Comparison of ENCODE assay signal across 15 mouse cellular contexts in the genomic region with DNA sequence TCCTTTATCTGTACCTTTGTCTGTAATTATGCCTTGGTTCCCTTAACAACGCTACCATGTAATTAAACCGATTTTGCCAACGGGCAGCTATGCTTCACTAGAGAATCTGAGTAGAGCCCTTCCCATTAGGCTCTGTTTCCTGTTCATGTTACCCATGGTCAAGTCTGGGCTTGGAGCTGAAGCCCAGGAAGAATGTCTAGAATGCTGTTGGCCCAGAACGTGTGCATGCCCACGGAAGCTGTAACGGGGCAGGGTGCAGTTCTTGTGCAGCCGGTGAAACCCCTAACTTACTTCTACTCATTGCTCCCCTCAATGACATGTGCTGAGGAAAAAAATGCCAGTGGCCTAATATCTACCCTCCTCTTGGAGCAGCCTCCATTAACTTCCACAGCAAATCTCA. TPM values are rescaled to one million over a fixed set of nuclear protein-coding genes. Genes with fewer than 3 reads are reported as not detected.
DNase-seq lines count a peak whose midpoint lies in the region; ATAC-seq lines count a peak whose summit lies in the region.
"Had no signal": no experiment of that assay in that cellular context is flagged by ENCODE, and none has a peak within 500 bp of the region (broad histone marks: within the 10 kb centered on the region; RNA-seq: fewer than 3 reads in every experiment).

No protein-coding gene starts in this region.

- no peaks in the 10 kb centered on the region for H3K27me3 ChIP-seq in forebrain, embryonic 11.5 days (ENCODE audit: control insufficient read depth, insufficient read depth, low read length)
- peaks cover 2% of the 10 kb centered on the region for H3K27me3 ChIP-seq in forebrain, embryonic 10.5 days (ENCODE audit: poor library complexity, severe bottlenecking)
- H3K27me3 ChIP-seq in midbrain, embryonic 11.5 days (ENCODE audit: control insufficient read depth, insufficient read depth, low read length): no peaks in the 10 kb centered on the region
- H3K27me3 ChIP-seq in midbrain, embryonic 10.5 days (ENCODE audit: low read depth, poor library complexity, severe bottlenecking): peaks cover 4% of the 10 kb centered on the region; the same call in 1 of the 2 replicates
- no peaks in the 10 kb centered on the region for H3K27me3 ChIP-seq in hindbrain, embryonic 14.5 days (ENCODE audit: control insufficient read depth, insufficient read depth, low read length)
- no peaks in the 10 kb centered on the region for H3K27me3 ChIP-seq in neural tube, embryonic 13.5 days
- H3K27me3 ChIP-seq: stomach, embryonic 15.5 days had no signal

- WGBS in forebrain, embryonic 11.5 days: 87% methylated on average over 7 of the region's 7 CpGs
- 83% methylated on average over 7 of the region's 7 CpGs for WGBS in forebrain, embryonic 10.5 days
- WGBS in midbrain, embryonic 11.5 days: 95% methylated on average over 7 of the region's 7 CpGs
- WGBS in midbrain, embryonic 10.5 days: 91% methylated on average over 7 of the region's 7 CpGs
- 65% methylated on average over 7 of the region's 7 CpGs for WGBS in hindbrain, embryonic 14.5 days
- 78% methylated on average over 7 of the region's 7 CpGs for WGBS in neural tube, embryonic 13.5 days

- no peak for ATAC-seq in forebrain, embryonic 11.5 days (replicated peaks; ENCODE audit: low FRiP score)
- no peak for ATAC-seq in midbrain, embryonic 11.5 days (ENCODE audit: low FRiP score)
- ATAC-seq in hindbrain, embryonic 14.5 days (ENCODE audit: low FRiP score): no peak
- no peak for ATAC-seq in neural tube, embryonic 13.5 days (ENCODE audit: low read depth)

- H3K9ac ChIP-seq in forebrain, embryonic 11.5 days (ENCODE audit: low read length): no peak overlapping the region
- no peak overlapping the region for H3K9ac ChIP-seq in midbrain, embryonic 11.5 days (ENCODE audit: low read length)
- no peak overlapping the region for H3K9ac ChIP-seq in hindbrain, embryonic 14.5 days
- H3K9ac ChIP-seq in neural tube, embryonic 13.5 days: no peak overlapping the region; the same call in 1 of the 2 replicates
- H3K9ac ChIP-seq: stomach, embryonic 15.5 days had no signal

- H3K9me3 ChIP-seq in forebrain, embryonic 11.5 days (ENCODE audit: control insufficient read depth, low read length): peaks cover 3% of the 10 kb centered on the region; the same call in 1 of the 2 replicates
- peaks cover 4% of the 10 kb centered on the region; the same call in 1 of the 2 replicates for H3K9me3 ChIP-seq in forebrain, embryonic 10.5 days
- no peaks in the 10 kb centered on the region for H3K9me3 ChIP-seq in midbrain, embryonic 11.5 days (ENCODE audit: control insufficient read depth, low read length)
- no peaks in the 10 kb centered on the region for H3K9me3 ChIP-seq in midbrain, embryonic 10.5 days (replicated peaks)
- H3K9me3 ChIP-seq in hindbrain, embryonic 14.5 days (ENCODE audit: control insufficient read depth, low read length): no peaks in the 10 kb centered on the region
- H3K9me3 ChIP-seq in neural tube, embryonic 13.5 days: no peaks in the 10 kb centered on the region
- H3K9me3 ChIP-seq: heart, embryonic 10.5 days; stomach, embryonic 15.5 days had no signal

- no peak overlapping the region for H3K27ac ChIP-seq in forebrain, embryonic 11.5 days (ENCODE audit: low read depth, low read length)
- no peak overlapping the region for H3K27ac ChIP-seq in forebrain, embryonic 10.5 days
- H3K27ac ChIP-seq in midbrain, embryonic 11.5 days (ENCODE audit: low read depth, low read length): no peak overlapping the region
- H3K27ac ChIP-seq in midbrain, embryonic 10.5 days (replicated peaks): no peak overlapping the region
- no peak overlapping the region for H3K27ac ChIP-seq in hindbrain, embryonic 14.5 days
- no peak overlapping the region for H3K27ac ChIP-seq in neural tube, embryonic 13.5 days (replicated peaks)
- H3K27ac ChIP-seq: heart, embryonic 10.5 days; left cerebral cortex, adult 2 months; stomach, embryonic 15.5 days had no signal

- 0 out of 2 replicates have a peak overlapping the region, but pooled peaks have one; percentile 9 for H3K4me2 ChIP-seq in forebrain, embryonic 11.5 days (ENCODE audit: low read depth, low read length, severe bottlenecking)
- no peak overlapping the region for H3K4me2 ChIP-seq in midbrain, embryonic 11.5 days
- H3K4me2 ChIP-seq in hindbrain, embryonic 14.5 days (replicated peaks): peak overlapping the region; percentile 84
- H3K4me2 ChIP-seq in neural tube, embryonic 13.5 days: peak overlapping the region; percentile 67
- H3K4me2 ChIP-seq: liver, embryonic 11.5 days; stomach, embryonic 15.5 days had no signal

- DNase-seq in forebrain, embryonic 11.5 days (ENCODE audit: low spot score): no peak
- no peak for DNase-seq in forebrain, embryonic 10.5 days (ENCODE audit: extremely low spot score, low spot score)
- peak; percentile 67 for DNase-seq in midbrain, embryonic 11.5 days (ENCODE audit: low spot score, missing footprints)
- DNase-seq in midbrain, embryonic 10.5 days (ENCODE audit: low spot score): no peak
- DNase-seq in hindbrain, embryonic 14.5 days (ENCODE audit: low spot score): no peak
- no peak for DNase-seq in right cerebral cortex, postnatal 4 days
- no peak for DNase-seq in cerebellum, adult 9-11 months
- DNase-seq: adrenal gland, adult 2 months; cerebellum, postnatal 14 days; heart, postnatal 4 days had no signal

- no peaks in the 10 kb centered on the region; the same call in 1 of the 2 replicates for H3K4me1 ChIP-seq in forebrain, embryonic 11.5 days (replicated peaks; ENCODE audit: control insufficient read depth, insufficient read depth, low read length)
- H3K4me1 ChIP-seq in forebrain, embryonic 10.5 days: peaks cover 51% of the 10 kb centered on the region
- H3K4me1 ChIP-seq in midbrain, embryonic 11.5 days (ENCODE audit: control insufficient read depth, insufficient read depth, low read length): peaks cover 13% of the 10 kb centered on the region
- H3K4me1 ChIP-seq in midbrain, embryonic 10.5 days: peaks cover 46% of the 10 kb centered on the region
- H3K4me1 ChIP-seq in hindbrain, embryonic 14.5 days (replicated peaks; ENCODE audit: control insufficient read depth, insufficient read depth, low read length): peaks cover 23% of the 10 kb centered on the region
- peaks cover 32% of the 10 kb centered on the region for H3K4me1 ChIP-seq in neural tube, embryonic 13.5 days (replicated peaks)

- no peak overlapping the region for H3K4me3 ChIP-seq in forebrain, embryonic 11.5 days (ENCODE audit: low read depth, low read length)
- no peak overlapping the region for H3K4me3 ChIP-seq in forebrain, embryonic 10.5 days
- H3K4me3 ChIP-seq in midbrain, embryonic 11.5 days (ENCODE audit: low read depth, low read length): no peak overlapping the region
- no peak overlapping the region for H3K4me3 ChIP-seq in midbrain, embryonic 10.5 days
- 0 out of 2 replicates have a peak overlapping the region, but pooled peaks have one; percentile 88 for H3K4me3 ChIP-seq in hindbrain, embryonic 14.5 days (replicated peaks; ENCODE audit: low read length)
- H3K4me3 ChIP-seq in neural tube, embryonic 13.5 days: peak overlapping the region; percentile 95
- H3K4me3 ChIP-seq: heart, embryonic 10.5 days; left cerebral cortex, adult 2 months; stomach, embryonic 15.5 days had no signal

- H3K36me3 ChIP-seq in forebrain, embryonic 11.5 days (ENCODE audit: control insufficient read depth, insufficient read depth, low read length): no peaks in the 10 kb centered on the region; the same call in 1 of the 2 replicates
- peaks cover 28% of the 10 kb centered on the region for H3K36me3 ChIP-seq in forebrain, embryonic 10.5 days (replicated peaks)
- H3K36me3 ChIP-seq in midbrain, embryonic 11.5 days (ENCODE audit: control insufficient read depth, insufficient read depth, low read length): no peaks in the 10 kb centered on the region; the same call in 1 of the 2 replicates
- peaks cover 20% of the 10 kb centered on the region for H3K36me3 ChIP-seq in midbrain, embryonic 10.5 days
- H3K36me3 ChIP-seq in hindbrain, embryonic 14.5 days (replicated peaks; ENCODE audit: control insufficient read depth, insufficient read depth): no peaks in the 10 kb centered on the region
- H3K36me3 ChIP-seq in neural tube, embryonic 13.5 days: peaks cover 19% of the 10 kb centered on the region
- H3K36me3 ChIP-seq: heart, embryonic 10.5 days; stomach, embryonic 15.5 days had no signal

RNA-seq across cellular contexts. Expression of a gene that starts 4.5 kb away (rescaled TPM):
- 30.7 and 33.2 TPM in 2 replicates for polyA plus RNA-seq in forebrain, embryonic 11.5 days (2014; fragmentation: Nextera tagmentation; extraction: Ambion mirVana)
- 13.3 and 13.5 TPM in 2 replicates for polyA plus RNA-seq in forebrain, embryonic 10.5 days (2016; fragmentation: Nextera tagmentation; extraction: Ambion mirVana)
- 25.2 and 25.5 TPM in 2 replicates for polyA plus RNA-seq in midbrain, embryonic 11.5 days (2014; fragmentation: Nextera tagmentation; extraction: Ambion mirVana)
- polyA plus RNA-seq in midbrain, embryonic 10.5 days (2016; fragmentation: Nextera tagmentation; extraction: Ambion mirVana): 17.1 and 21.6 TPM in 2 replicates
- 32.3 and 38.3 TPM in 2 replicates for polyA plus RNA-seq in hindbrain, embryonic 14.5 days (2014; fragmentation: Nextera tagmentation; extraction: Ambion mirVana)
- 38.0 and 40.5 TPM in 2 replicates for polyA plus RNA-seq in neural tube, embryonic 13.5 days (2015; fragmentation: Nextera tagmentation; extraction: Ambion mirVana)

RNA-seq across cellular contexts. Expression of a gene that starts 40.2 kb away (rescaled TPM):
- polyA plus RNA-seq in forebrain, embryonic 11.5 days (2014; fragmentation: Nextera tagmentation; extraction: Ambion mirVana): 50.1 and 50.7 TPM in 2 replicates
- 20.6 and 21.9 TPM in 2 replicates for polyA plus RNA-seq in forebrain, embryonic 10.5 days (2016; fragmentation: Nextera tagmentation; extraction: Ambion mirVana)
- 40.7 and 44.4 TPM in 2 replicates for polyA plus RNA-seq in midbrain, embryonic 11.5 days (2014; fragmentation: Nextera tagmentation; extraction: Ambion mirVana)
- 22.2 and 26.9 TPM in 2 replicates for polyA plus RNA-seq in midbrain, embryonic 10.5 days (2016; fragmentation: Nextera tagmentation; extraction: Ambion mirVana)
- 74.2 and 77.7 TPM in 2 replicates for polyA plus RNA-seq in hindbrain, embryonic 14.5 days (2014; fragmentation: Nextera tagmentation; extraction: Ambion mirVana)
- 54.8 and 65.5 TPM in 2 replicates for polyA plus RNA-seq in neural tube, embryonic 13.5 days (2015; fragmentation: Nextera tagmentation; extraction: Ambion mirVana)

Comparison
In these comparisons a context has a peak if more than half of its experiments do, and no peak if none do; other contexts are left out.
1. H3K4me3 ChIP-seq: peak in hindbrain, embryonic 14.5 days (single experiment) and neural tube, embryonic 13.5 days (single experiment); none in forebrain, embryonic 11.5 days (single experiment), forebrain, embryonic 10.5 days (single experiment), midbrain, embryonic 11.5 days (single experiment) and midbrain, embryonic 10.5 days (single experiment).